Mouse (Mus musculus) brain, embryonic 14.5 days (tissue): ENCODE measurements at regions not wholly inside any gene's neighbourhood (a gene's known extent, or its start where the extent isn't known, plus 50 kb on each side); places are given as distances from the start of the nearest gene placed in this dataset.

Source experiments
- CTCF ChIP-seq: fragments of 200-500 bp; IDR thresholded peaks from 2 replicates; pipeline ENCODE4 v1.5.1; 2012; ENCODE audit warnings: inconsistent platforms, mild to moderate bottlenecking, moderate library complexity, borderline replicate concordance; ENCODE audit not compliant: insufficient read depth, insufficient read length; ENCODE audit errors: extremely low read depth
- POLR2A ChIP-seq: fragments of 200-500 bp; IDR thresholded peaks from 2 replicates; pipeline ENCODE4 v1.6.1; 2012; ENCODE audit warnings: mild to moderate bottlenecking, inconsistent platforms, borderline replicate concordance; ENCODE audit not compliant: poor library complexity, insufficient read depth, insufficient read length, severe bottlenecking; ENCODE audit errors: extremely low read depth

DNA sequence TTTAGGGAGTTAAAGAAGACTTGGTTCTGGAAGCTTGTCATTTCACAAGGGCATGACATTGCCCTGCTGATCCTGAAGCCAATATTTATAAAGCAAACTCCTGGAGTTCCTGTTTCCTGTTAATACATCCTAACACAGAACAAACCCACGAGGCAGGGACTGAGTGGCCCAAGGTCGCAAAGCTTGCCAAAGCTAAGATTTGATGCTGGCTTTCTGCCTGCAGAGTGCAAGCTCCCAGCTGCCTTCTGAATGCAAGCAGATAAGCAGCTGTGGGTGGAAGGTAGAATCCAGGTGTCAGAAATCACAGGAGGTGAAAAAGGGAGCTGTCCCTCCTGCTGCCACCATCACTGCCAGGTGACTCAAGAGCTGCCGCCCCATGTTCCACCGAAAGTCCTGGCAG is 99.6 kb upstream of the Kirrel3 start:
- no peak for TF ChIP-seq POLR2A
- no peak for TF ChIP-seq CTCF
